Mouse (Mus musculus) heart, adult 10 weeks (tissue): ENCODE results near the gene Zfp358. TPM values are rescaled to one million over a fixed set of nuclear protein-coding genes. Genes with fewer than 3 reads are reported as not detected.

Source experiments
- polyA plus RNA-seq: library from polyadenylated mRNA; stranded (reverse); fragments of 350-450 nt; fragmentation: Illumina TruSeq; extraction: RNeasy Lipid Tissue Mini Kit (QIAGEN cat#74804); gene quantifications from one replicate; pipeline ENCODE4 v1.2.3, GENCODE M21; 2014; ENCODE audit warnings: low read depth, low replicate concordance

Gene Zfp358
- 28.6 TPM for polyA plus RNA-seq

GRCm38 (mm10) chr8:3492901-3493844, at the start of gene Zfp358:
Zfp358 (plus strand) TSS chr8:3493138.

DNA sequence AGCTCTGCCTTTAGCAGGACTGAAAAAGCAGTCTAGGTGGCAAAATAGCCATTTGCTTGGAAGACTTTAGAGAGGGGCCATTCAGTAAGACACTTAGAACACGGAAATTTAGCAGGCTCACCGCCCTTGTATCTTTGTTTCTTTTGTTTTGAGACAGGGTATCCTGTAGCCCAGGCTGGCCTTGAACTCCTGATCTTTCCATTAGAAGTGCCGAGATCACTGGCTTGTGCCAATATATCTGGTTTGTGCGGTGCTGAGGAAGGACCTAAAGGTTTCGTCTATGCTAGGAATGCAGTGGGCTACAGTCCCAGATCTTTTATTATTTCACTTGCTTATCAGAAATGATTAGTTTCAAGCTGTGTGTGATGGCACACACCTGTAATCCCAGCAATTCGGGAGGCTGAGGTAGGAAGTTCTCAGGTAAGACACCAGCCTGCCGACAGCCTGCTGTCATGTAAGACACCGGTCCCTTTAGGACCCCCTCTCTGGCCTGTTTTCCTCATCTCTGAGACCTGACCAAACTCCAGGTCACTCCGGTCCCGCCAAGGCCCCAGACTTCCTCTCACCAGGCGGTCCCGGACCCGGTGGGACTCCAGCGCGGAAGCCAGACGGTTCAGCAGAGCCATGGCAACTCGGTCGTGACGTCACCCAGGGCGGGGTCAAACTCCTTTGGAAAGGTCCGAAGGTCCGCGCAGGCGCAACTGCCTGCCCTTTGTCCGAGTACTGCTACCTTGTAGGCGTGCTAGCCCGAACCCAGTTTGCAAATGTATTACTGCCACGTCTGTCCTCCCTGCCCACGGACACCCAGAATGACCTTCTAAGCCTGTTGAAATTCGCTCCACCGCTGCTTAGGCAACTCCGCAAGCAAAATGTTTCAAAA, 25.7 kb upstream of the Zfp358 start, which contains the start of gene Pex11g:
Gene Pex11g, minus strand, starts transcription at position 675 of the 880 bp plus-strand sequence.

DNA sequence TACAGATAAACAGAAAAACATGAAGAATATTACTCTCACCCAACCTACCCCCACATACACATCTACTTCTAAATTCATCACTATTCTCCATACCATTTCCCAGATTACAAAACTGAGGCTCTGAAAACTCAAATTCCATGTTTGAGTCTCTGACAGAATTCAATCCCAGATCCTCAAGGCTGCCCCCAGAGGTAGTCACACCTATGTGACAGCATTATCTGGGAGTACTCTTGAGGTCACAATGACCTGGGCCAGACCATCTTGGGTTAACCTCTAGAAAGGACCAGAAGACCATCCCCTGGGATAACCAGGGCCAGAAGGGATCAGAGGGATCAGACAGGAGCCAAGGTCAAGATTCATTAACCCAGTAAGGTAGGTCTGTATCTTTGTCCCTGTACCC, 22.4 kb upstream of the Zfp358 start, which contains the start of gene Tex45:
Gene Tex45, plus strand, starts transcription at position 301 of the 400 bp plus-strand sequence.

GRCm38 (mm10) chr8:3500235-3501090, 7.5 kb downstream of the Zfp358 start, which contains the start of gene Mcoln1:
Mcoln1 (plus strand) TSS chr8:3500457.

GRCm38 (mm10) chr8:3515260-3515671, 22.3 kb downstream of the Zfp358 start, which contains the start of gene Pnpla6:
Pnpla6 (plus strand) TSS chr8:3515384.

Other genes starting within 250 kb of the Zfp358 start
- 57.1 TPM for gene Insr, start 213.5 kb upstream of the Zfp358 start, polyA plus RNA-seq
- gene A430078G23Rik, start 139.7 kb upstream of the Zfp358 start, polyA plus RNA-seq, result 0.26 TPM
- gene Arhgef18, start 100.1 kb upstream of the Zfp358 start, polyA plus RNA-seq, result 10.9 TPM
- 3.0 TPM for gene Pex11g, start 25.5 kb upstream of the Zfp358 start, polyA plus RNA-seq
- gene Tex45, start 22.3 kb upstream of the Zfp358 start, polyA plus RNA-seq, result not detected
- 39.1 TPM for gene Mcoln1, start 7.3 kb downstream of the Zfp358 start, polyA plus RNA-seq
- gene Pnpla6, start 22.2 kb downstream of the Zfp358 start, polyA plus RNA-seq, result 19.1 TPM
- not detected for gene C330021F23Rik, start 74.9 kb downstream of the Zfp358 start, polyA plus RNA-seq
- gene Camsap3, start 94.2 kb downstream of the Zfp358 start, polyA plus RNA-seq, result 1.6 TPM
- 16.1 TPM for gene Xab2, start 128.2 kb downstream of the Zfp358 start, polyA plus RNA-seq
- gene Pet100, start 128.4 kb downstream of the Zfp358 start, polyA plus RNA-seq, result 38.0 TPM
- not detected for gene Pcp2, start 132.4 kb downstream of the Zfp358 start, polyA plus RNA-seq
- 9.3 TPM for gene Stxbp2, start 137.8 kb downstream of the Zfp358 start, polyA plus RNA-seq
- gene Retn, start 162.6 kb downstream of the Zfp358 start, polyA plus RNA-seq, result 5.4 TPM
- gene Mcemp1, start 172.6 kb downstream of the Zfp358 start, polyA plus RNA-seq, result not detected
- gene Fcor, start 179.2 kb downstream of the Zfp358 start, polyA plus RNA-seq, result 5.2 TPM
- 24.2 TPM for gene Trappc5, start 183.2 kb downstream of the Zfp358 start, polyA plus RNA-seq
- 0.73 TPM for gene Fcer2a, start 201.0 kb downstream of the Zfp358 start, polyA plus RNA-seq
- gene Clec4g, start 227.5 kb downstream of the Zfp358 start, polyA plus RNA-seq, result 0.99 TPM